Mouse (Mus musculus) stomach, postnatal 0 days (tissue): ENCODE data around the gene Ino80b.

Experiments
- CTCF ChIP-seq: IDR thresholded peaks from 2 replicates; pipeline ENCODE4 v1.5.1; 2016; ENCODE audit warnings: antibody characterized with exemption, low read depth, mild to moderate bottlenecking, moderate library complexity
- EP300 ChIP-seq: optimal IDR thresholded peaks from 2 replicates; pipeline ENCODE3; 2016; ENCODE audit warnings: antibody characterized with exemption

GRCm38 (mm10) chr6:83122961-83123360, 2.3 kb downstream of the Ino80b start:
- TF ChIP-seq EP300 (no peak), CTCF (no peak)
